Mouse (Mus musculus) stomach, embryonic 16.5 days (tissue): Measurements from ENCODE around the gene Gm5089. TPM values are rescaled to one million over a fixed set of nuclear protein-coding genes. Genes with fewer than 3 reads are reported as not detected.

Experiments
- ATAC-seq: fragments of 200-750 bp; cut with Nextera tagmentation; 2 replicates; pipeline ENCODE4 v1.8.0; 2017; ENCODE audit warnings: moderate number of reproducible peaks, moderate TSS enrichment; ENCODE audit not compliant: insufficient read depth, low FRiP score
- H3K27ac ChIP-seq: fragments of 300-500 bp; sonication (generic); 2 replicates; pipeline ENCODE4 v1.5.1; 2014; ENCODE audit warnings: low read length
- H3K27me3 ChIP-seq: fragments of 300-500 bp; sonication (generic); 2 replicates; pipeline ENCODE4 v1.6.1; 2014; ENCODE audit warnings: low read length, control low read depth, mixed read lengths; ENCODE audit not compliant: control insufficient read depth, insufficient read depth
- H3K36me3 ChIP-seq: fragments of 300-500 bp; sonication (generic); 2 replicates; pipeline ENCODE4 v1.6.1; 2014; ENCODE audit warnings: low read length; ENCODE audit not compliant: control insufficient read depth, insufficient read depth
- H3K4me1 ChIP-seq: fragments of 300-500 bp; sonication (generic); 2 replicates; pipeline ENCODE4 v1.6.1; 2014; ENCODE audit warnings: low read length, control low read depth, mixed read lengths; ENCODE audit not compliant: control insufficient read depth, insufficient read depth
- H3K4me2 ChIP-seq: fragments of 300-500 bp; sonication (generic); 2 replicates; pipeline ENCODE4 v1.6.1; 2014; ENCODE audit warnings: low read depth, low read length, mixed read lengths
- H3K4me3 ChIP-seq: fragments of 300-500 bp; sonication (generic); replicated peaks from 2 replicates; pipeline ENCODE4 v1.5.1; 2014; ENCODE audit warnings: mild to moderate bottlenecking, low read length
- H3K9ac ChIP-seq: fragments of 300-500 bp; sonication (generic); 2 replicates; pipeline ENCODE4 v1.6.1; 2014; ENCODE audit warnings: low read length
- H3K9me3 ChIP-seq: fragments of 300-500 bp; sonication (generic); replicated peaks from 2 replicates; pipeline ENCODE4 v1.6.1; 2016; ENCODE audit warnings: low read length, control low read depth; ENCODE audit not compliant: control insufficient read depth
- WGBS: fragments of 180-500 bp; shearing (Covaris S2); extraction: QIAGEN DNeasy Blood & Tissue Kit; methylation state at CpG from one replicate; pipeline ENCODE4 v1.1.7; 2014; 5-methylcytosine and 5-hydroxymethylcytosine counted together
- polyA plus RNA-seq: library from polyadenylated mRNA; unstranded; fragments of >200 nt; fragmentation: Nextera tagmentation; extraction: Ambion mirVana; gene quantifications from 2 replicates; pipeline ENCODE4 v1.2.1, GENCODE M21; 2015

Gm5089 gene
- polyA plus RNA-seq, 1 experiment from 2014 or later, result not detected

DNA sequence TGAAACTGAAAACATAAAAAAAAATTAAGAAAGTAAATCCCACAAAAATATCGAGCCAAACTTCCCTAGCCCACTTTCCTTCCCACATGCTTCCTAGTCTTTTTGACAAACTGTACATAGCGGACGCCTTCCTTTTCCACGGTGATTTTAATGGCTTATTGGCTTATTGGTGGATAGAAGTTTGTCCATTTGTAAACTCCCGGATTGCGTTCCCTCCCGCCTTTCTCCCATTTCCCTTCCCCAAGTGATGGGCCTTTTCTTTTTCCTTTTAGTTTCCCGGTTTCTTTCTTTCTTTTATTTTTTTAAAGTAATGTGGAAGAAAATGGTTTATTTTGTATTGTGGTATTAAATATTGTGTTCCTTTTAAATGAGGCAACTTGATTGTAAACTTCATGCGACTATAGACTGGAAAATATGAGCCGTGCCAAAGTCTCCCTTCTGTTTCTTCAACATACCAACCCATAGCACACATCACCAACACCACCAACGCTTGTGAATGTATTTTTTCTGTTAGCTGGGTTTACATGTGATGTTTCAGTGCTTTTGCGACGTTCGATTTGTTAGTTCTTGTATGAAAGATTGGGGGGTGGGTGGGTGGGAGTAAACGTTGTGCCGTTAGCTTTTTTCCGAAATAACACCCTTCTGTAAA, 28.7 kb upstream of the Gm5089 start:
- Histone ChIP-seq H3K27ac (no peak overlapping the region), H3K36me3 (no peaks in the 10 kb centered on the region), H3K27me3 (peaks cover 90% of the 10 kb centered on the region), H3K4me1 (peaks cover 11% of the 10 kb centered on the region), H3K9ac (no peak overlapping the region), H3K4me2 (no peak overlapping the region), H3K9me3 (no peaks in the 10 kb centered on the region), H3K4me3 (no peak overlapping the region)
- 21% methylated on average over 17 of the region's 17 CpGs for WGBS
- ATAC-seq, result no peak

DNA sequence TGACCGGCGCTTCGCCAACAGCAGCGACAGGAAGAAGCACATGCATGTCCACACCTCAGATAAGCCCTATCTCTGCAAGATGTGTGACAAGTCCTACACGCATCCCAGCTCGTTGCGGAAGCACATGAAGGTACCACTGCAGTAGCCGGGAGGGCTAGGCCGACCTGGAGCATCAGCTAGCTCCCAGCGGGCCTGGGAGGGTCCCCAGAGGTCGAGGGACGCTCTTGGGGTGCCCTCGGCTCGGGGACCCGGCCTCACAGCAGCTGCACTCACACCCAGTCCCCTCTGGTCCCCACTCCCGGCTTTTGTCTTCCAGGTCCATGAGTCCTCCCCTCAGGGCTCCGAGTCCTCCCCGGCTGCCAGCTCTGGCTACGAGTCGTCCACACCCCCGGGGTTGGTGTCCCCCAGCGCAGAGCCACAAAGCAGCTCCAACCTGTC, 27.7 kb upstream of the Gm5089 start:
- H3K4me2 ChIP-seq, result no peak overlapping the region
- ATAC-seq, result no peak
- no peaks in the 10 kb centered on the region for H3K36me3 ChIP-seq
- no peaks in the 10 kb centered on the region for H3K9me3 ChIP-seq
- WGBS, result under 1% methylated on average over 22 of the region's 22 CpGs
- no peak overlapping the region for H3K27ac ChIP-seq
- no peak overlapping the region for H3K4me3 ChIP-seq
- peaks cover 90% of the 10 kb centered on the region for H3K27me3 ChIP-seq
- H3K4me1 ChIP-seq, result peaks cover 11% of the 10 kb centered on the region
- no peak overlapping the region for H3K9ac ChIP-seq

DNA sequence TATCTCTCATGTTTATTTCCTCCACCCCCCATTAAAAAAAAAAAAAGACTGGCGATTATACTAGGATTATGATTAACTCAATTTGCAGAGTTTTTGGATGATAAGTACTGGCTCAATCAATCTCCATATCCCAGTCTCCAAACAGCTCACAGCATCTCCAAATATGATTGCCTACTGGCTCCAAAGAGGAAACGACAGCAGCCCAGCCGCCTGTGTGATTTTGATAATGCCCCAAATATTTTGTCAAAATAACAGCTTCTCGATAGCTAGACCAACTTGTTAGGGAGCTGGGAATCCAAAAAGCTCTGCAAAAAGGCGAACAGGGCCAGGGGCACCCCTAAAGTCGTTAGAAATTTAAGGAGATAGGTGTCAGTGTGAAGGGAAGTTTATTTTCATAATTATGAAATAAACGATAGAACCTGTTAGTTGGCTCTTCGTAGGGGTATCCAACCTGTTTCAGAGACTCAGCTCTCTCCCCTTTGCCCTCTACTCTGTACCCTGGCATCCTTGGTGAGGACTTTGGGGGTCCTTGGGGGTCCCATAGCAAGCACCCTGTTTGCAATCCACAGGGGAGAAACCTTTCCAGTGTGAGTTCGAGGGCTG, 27.2 kb upstream of the Gm5089 start:
- WGBS, result 2% methylated on average over 9 of the region's 9 CpGs
- Histone ChIP-seq H3K27ac (no peak overlapping the region), H3K4me3 (no peak overlapping the region), H3K36me3 (no peaks in the 10 kb centered on the region), H3K9ac (no peak overlapping the region), H3K27me3 (peaks cover 90% of the 10 kb centered on the region), H3K4me1 (peaks cover 11% of the 10 kb centered on the region), H3K4me2 (no peak overlapping the region), H3K9me3 (no peaks in the 10 kb centered on the region)
- no peak for ATAC-seq

DNA sequence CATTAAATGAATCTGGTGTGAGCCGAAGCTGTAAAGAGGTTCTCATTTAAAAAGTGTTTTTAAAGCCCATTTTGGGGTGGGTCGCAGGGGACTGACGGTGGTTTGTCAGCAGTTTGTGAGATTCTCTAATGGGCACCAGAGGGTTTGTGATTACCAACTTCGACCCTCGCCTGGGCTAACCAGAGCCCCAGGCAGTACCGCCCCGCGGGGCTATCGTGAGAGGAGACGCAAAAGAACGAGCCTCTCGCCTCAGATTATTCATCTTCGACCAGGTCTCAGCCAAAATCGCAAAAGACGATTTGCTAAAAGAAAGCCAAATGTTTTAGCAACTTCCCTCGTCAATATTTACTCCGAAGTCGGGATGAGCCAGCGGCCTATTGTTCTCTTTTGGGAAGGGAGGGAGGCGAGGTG, 26.4 kb upstream of the Gm5089 start:
- H3K4me3 ChIP-seq, result no peak overlapping the region
- ATAC-seq, result no peak
- 2% methylated on average over 20 of the region's 20 CpGs for WGBS
- no peak overlapping the region for H3K4me2 ChIP-seq
- no peaks in the 10 kb centered on the region for H3K9me3 ChIP-seq
- no peaks in the 10 kb centered on the region for H3K36me3 ChIP-seq
- H3K9ac ChIP-seq, result no peak overlapping the region
- H3K4me1 ChIP-seq, result peaks cover 11% of the 10 kb centered on the region
- H3K27ac ChIP-seq, result no peak overlapping the region
- H3K27me3 ChIP-seq, result peaks cover 88% of the 10 kb centered on the region

DNA sequence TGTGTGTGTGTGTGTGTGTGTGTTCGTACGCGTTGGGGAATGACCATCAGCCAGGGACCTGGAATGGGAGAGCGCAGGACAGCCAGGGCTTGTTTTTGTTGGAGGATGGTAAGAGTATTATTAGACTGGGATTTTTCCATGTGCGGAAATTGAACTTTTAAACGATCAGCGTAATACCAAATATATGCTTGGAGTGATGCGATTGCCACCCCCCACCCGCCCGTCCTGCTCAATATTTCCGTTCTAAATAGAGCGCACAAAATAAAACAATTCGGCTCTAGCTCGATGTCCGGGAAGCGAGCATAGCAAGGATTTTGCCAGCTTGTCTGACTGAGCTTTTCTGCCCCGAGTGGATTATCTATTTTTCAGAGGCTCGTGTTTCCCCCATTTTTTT, 25.9 kb upstream of the Gm5089 start:
- Histone ChIP-seq H3K27ac (no peak overlapping the region), H3K4me1 (peaks cover 11% of the 10 kb centered on the region), H3K9ac (no peak overlapping the region), H3K27me3 (peaks cover 86% of the 10 kb centered on the region), H3K4me3 (no peak overlapping the region), H3K4me2 (no peak overlapping the region), H3K9me3 (no peaks in the 10 kb centered on the region), H3K36me3 (no peaks in the 10 kb centered on the region)
- 2% methylated on average over 18 of the region's 18 CpGs for WGBS
- no peak for ATAC-seq

DNA sequence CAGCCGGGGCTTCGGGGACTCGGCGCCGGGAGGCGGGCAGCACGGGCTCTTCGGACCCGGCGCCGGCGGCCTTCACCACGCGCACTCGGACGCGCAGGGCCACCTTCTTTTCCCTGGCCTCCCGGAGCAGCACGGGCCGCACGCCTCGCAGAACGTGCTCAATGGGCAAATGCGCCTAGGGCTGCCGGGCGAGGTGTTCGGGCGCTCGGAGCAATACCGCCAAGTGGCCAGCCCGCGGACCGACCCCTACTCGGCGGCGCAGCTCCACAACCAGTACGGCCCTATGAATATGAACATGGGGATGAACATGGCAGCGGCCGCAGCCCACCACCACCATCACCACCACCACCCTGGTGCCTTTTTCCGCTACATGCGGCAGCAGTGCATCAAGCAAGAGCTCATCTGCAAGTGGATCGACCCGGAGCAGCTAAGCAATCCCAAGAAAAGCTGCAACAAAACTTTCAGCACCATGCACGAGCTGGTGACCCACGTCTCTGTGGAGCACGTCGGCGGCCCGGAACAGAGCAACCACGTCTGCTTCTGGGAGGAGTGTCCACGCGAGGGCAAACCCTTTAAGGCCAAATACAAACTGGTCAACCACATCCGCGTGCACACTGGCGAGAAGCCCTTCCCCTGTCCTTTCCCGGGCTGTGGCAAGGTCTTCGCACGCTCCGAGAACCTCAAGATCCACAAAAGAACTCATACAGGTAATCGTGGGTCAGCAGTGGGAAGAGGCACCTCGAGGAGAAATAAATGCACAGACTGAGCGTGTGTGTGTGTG, 25.3 kb upstream of the Gm5089 start:
- Histone ChIP-seq H3K27me3 (peaks cover 86% of the 10 kb centered on the region), H3K9me3 (no peaks in the 10 kb centered on the region), H3K36me3 (no peaks in the 10 kb centered on the region), H3K4me1 (peaks cover 11% of the 10 kb centered on the region), H3K9ac (no peak overlapping the region), H3K4me3 (peak overlapping the region; percentile 41), H3K4me2 (peak overlapping the region; percentile 57), H3K27ac (no peak overlapping the region)
- under 1% methylated on average over 61 of the region's 62 CpGs for WGBS
- no peak; the same call in 1 of the 2 replicates for ATAC-seq

DNA sequence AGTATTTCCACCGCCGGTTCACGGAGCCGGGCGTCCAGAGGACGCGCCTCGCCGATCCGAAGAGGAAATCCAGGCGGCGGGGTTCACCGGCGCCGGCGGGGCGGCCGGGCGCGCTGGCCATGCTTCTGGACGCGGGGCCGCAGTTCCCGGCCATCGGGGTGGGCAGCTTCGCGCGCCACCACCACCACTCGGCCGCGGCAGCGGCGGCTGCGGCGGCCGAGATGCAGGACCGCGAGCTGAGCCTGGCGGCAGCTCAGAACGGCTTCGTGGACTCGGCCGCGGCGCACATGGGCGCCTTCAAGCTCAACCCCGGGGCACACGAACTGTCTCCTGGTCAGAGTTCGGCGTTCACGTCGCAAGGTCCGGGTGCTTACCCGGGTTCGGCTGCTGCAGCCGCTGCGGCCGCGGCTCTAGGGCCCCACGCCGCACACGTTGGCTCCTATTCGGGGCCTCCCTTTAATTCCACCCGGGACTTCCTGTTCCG, 24.7 kb upstream of the Gm5089 start:
- no peak overlapping the region for H3K27ac ChIP-seq
- peak overlapping the region; percentile 57 for H3K4me2 ChIP-seq
- H3K9ac ChIP-seq, result no peak overlapping the region
- H3K4me3 ChIP-seq, result peak overlapping the region; percentile 41
- H3K9me3 ChIP-seq, result no peaks in the 10 kb centered on the region
- peaks cover 11% of the 10 kb centered on the region for H3K4me1 ChIP-seq
- H3K36me3 ChIP-seq, result no peaks in the 10 kb centered on the region
- 1% methylated on average over 65 of the region's 65 CpGs for WGBS
- peaks cover 83% of the 10 kb centered on the region for H3K27me3 ChIP-seq
- no peak; the same call in 1 of the 2 replicates for ATAC-seq

DNA sequence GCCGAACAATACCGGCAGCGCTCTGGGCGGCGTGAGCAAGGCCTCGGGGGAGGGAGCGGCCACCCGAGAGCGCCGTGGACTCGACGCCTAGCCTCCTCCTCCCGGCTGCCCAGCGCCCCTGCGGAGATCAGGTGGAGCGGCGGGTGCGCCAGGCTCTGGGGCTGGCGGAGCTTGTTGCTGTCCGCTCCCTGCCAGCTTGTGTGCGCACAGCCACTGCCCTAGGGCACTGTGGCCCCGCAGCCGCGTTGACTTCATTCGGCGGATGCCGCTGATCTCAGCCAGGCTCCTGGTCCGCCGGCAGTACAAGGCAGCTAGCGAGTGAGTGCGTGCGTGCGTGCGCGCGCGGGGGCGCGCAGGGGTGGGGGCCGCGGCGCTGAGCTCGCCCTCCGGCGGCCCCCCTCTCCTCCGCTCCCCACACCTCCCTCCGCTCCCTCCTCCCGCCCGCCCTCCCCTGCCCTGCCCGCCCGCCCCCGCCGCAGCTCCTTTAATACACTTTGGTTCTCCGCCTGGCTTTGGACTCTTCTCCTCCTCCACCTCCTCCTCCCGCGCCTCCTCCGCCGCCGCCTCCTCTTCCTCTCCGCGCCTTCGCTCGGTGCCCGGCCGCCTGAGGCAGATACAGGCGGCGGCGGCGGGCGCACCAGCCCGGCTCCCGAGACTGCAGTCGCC, 24.1 kb upstream of the Gm5089 start, which contains the start of gene Zic2:
Zic2 (plus strand) TSS at position 545 of the 666 bp plus-strand sequence.
- no peak within 1 kb of the TSS for H3K27ac ChIP-seq
- peak within 1 kb of the TSS; percentile 41 for H3K4me3 ChIP-seq
- H3K4me1 ChIP-seq, result peaks cover 11% of the 10 kb centered on the region
- WGBS, result under 1% methylated on average over 52 of the region's 73 CpGs
- no peaks in the 10 kb centered on the region for H3K36me3 ChIP-seq
- no peak within 1 kb of the TSS for H3K9ac ChIP-seq
- H3K27me3 ChIP-seq, result peaks cover 78% of the 10 kb centered on the region
- H3K9me3 ChIP-seq, result no peaks in the 10 kb centered on the region
- peak within 1 kb of the TSS; percentile 57 for H3K4me2 ChIP-seq
- no peak; the same call in 1 of the 2 replicates for ATAC-seq
